Mouse (Mus musculus) embryo, embryonic 11 days (tissue): ENCODE results near the gene Fbxo4.

Source experiments
- DNase-seq: peaks from one replicate; pipeline ENCODE4 v3.0.0-alpha.2; 2015

The Fbxo4 gene

GRCm38 (mm10) chr15:3979061-3979848 lies at the start of gene Fbxo4:
Gene Fbxo4 (minus strand): TSS chr15:3979573.
- peak; percentile 81 for DNase-seq

DNA sequence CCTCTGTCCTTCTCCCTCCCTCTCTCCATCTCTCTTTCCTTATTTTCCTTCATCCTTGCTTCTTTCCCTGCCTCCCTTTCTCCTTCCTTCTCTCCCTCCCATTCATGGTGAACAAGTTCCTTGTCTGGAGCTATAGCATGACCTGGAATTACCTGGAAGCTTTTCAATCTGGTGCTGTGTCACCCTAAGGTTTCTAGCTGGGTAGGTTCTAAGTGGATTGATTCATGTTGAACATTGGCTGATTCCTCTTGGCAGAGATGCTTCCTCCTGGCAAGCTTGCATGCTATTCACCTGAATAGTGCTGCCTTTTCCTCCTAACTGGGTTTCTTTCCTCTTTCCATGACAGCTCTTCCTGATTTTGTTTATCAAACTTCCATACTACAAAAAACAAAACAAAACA lies 49.6 kb upstream of the Fbxo4 start:
- no peak for DNase-seq

DNA sequence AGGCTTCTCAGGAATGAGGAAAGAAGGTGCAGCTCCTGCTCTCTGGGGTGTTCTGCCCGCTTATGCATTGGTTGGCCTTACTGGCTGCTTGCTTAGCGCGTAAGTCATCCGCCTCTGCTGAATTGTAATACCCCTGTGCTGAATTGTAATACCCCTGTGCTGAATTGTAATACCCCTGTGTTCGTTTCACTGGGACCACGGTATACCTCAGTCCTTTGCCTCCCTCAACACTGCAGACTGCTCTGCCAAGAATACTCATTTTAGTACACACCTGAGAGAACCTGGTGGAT lies 49.0 kb upstream of the Fbxo4 start:
- no peak for DNase-seq

DNA sequence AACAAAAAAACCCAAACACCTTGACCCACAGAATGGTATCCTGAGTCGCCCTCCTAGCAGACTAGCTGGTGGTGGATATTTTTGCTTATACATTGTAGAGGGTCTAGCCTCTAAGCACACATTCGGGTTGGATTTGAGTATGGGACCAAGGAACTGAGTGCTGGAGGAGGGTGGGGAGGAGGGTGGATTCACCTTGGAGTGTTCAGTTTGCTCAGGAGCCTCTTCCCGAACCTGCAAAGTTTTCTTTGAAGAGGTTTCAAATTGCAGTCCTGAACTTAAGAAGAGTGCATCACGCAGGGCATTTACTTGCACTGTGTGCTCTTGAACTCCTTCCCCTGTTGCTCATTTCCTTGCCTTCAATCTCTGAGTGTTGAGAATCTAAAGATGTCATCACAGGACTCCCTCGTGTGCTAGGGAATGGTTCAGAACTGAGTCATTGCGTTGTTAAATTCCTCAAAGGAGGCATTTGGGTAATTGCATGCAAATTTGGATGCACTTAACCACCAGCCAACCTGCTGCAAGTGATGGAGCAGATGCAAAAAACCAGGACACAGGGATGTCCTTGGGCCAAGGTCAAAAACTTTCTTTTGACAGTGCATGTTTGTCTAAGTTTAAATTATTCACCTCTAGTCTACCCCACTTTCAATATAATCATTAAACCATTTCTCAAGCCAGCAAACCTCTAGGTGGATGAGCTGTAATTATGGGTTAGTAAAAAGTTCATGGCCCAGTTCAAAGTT lies 48.5 kb upstream of the Fbxo4 start:
- peak; percentile 29 for DNase-seq

- DNase-seq = peak; percentile 88
These were observed 47.6 kb upstream of the Fbxo4 start for GRCm38 (mm10) chr15:4026831-4027584.

DNA sequence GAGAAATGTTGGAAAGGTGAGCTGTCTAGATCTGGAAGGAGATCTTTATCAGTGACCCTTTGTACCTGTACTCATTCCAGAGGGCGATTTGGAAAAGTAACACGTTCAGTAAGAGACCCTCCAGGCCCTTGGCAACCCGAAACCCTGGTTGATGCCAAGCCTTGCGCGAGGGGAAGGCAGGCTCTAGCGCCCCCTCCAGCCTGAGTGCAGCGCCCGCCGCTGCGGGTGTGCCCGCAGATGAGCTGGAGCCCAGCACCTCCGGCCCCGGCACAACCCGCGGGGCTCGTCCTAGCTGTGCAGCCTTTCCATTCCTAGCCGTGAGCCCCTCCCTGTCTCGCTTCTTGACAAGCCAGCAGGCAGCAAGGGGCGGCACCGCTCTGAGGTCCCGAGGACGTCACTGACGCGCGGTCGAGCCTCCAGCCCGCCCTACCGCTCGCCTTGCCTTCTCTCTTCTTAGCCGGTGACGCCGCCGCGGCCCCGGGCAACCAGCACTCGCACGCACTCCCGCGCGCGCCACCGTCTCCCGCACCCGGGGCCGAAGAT lies 46.9 kb upstream of the Fbxo4 start, which contains the start of gene Oxct1:
TSS of gene Oxct1 (plus strand) at position 153 of the 543 bp plus-strand sequence.
- peak; percentile 93 for DNase-seq

DNA sequence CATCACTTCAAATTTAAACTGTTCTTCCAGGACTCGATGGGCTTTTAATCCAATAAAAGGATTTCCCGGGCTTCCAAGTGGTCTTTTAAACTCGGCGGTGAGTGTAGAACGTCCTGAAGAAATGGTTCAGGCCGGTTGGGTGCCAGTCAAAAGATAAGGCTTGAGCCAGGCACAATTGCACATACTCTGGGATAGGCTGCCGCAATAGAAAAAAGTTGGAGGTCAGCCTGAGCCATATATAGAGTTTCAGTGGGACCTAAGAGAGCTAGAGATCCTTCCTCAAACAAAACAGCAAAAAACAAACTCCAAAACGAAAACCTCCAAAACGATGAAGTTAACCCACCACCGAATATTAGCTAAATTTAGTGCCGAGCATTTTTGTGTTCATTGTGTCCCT lies 46.1 kb upstream of the Fbxo4 start:
- no peak for DNase-seq

DNA sequence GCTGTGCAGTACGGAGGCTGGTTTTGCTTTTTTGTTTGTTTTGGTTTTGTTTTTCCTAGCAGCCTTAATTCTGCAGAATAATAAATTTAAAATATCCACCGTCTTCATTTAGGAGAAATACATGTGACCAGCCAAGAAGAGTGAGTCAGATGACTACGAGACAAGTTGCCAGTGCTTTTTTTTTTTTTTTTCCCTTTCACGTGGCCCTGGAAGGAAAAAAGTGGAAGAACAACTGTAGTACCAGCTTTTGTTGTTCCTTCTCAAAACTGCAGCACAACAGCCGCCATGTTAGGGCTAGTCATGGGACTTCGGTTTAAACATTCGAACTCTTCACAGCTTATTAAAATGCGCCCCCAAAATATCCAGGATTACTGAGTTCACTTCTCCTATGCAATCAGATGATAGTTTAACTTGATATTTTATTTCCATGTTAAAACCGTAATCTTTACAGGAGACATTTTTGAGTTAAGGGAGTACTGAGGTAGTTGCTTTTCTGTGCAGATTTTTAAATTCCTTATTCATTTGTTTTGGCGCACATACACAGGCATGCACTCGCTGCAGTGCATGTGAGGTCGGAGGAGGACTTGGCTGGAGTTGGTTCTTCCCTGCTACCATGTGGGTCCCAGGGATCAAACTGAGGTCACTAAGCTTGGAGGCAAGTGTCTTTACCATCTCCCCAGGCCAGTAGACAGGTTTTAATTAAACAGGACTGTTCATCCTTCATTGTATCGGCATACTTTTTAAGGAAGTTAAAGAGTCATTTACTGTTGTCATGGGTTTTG lies 45.5 kb upstream of the Fbxo4 start:
- no peak for DNase-seq

DNA sequence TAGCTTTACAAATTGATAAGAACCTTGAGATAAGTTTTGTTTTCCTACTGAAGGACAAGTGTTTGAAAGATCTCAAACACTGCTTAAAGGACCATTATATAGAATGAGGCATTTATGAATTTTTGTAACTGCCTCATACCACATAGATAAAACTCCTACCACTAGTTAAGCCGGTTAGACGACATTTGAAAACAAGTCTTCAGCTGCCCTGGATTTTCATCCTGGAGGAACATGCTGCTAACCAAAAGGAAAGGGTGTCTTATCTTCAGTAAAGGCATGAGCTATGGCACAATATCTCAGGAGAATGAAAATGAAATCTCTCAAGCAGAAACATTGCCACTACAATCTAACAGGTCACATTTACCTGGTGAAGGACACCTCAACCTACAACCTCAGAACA lies 44.4 kb upstream of the Fbxo4 start:
- no peak for DNase-seq

GRCm38 (mm10) chr15:4020711-4021110 lies 41.3 kb upstream of the Fbxo4 start:
- no peak for DNase-seq

DNA sequence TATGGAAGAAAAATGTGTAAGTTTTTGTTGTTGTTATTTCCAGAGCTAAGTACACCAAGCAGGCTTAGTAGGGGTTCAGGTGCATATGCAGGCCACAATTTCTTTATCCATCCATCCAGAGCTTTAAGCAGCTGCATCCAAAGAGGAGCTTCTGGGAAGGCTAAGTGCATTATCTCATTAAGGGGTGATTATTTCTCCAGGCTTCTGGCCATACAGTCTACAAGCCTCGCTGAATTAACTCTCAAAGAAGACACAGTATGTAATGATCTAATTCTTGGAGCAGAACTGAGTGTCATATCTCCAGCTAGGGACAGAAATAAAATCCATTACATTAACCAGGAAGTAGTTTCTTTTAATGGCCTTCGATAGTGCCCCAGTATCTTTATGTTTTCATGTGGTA lies 34.5 kb upstream of the Fbxo4 start:
- DNase-seq = no peak

DNA sequence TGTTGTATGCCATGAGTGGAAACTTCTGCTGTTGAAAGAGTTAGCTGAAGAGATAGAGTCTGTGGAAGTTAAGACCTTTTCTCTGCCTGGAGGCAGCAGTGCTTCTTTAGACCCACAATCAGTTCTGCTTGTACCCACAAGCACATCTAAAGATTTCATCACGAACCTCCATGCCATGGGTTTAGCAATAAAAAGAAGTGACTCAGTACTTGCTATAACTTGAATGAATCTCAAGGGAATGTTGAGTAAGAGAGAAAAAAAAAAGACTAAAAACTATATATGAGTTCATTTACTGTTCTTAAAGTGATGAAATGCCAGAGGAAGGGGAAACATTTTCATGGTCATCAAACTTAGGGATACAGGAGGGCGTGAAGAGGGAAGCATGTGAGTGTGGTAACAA lies 21.2 kb upstream of the Fbxo4 start:
- no peak for DNase-seq

DNA sequence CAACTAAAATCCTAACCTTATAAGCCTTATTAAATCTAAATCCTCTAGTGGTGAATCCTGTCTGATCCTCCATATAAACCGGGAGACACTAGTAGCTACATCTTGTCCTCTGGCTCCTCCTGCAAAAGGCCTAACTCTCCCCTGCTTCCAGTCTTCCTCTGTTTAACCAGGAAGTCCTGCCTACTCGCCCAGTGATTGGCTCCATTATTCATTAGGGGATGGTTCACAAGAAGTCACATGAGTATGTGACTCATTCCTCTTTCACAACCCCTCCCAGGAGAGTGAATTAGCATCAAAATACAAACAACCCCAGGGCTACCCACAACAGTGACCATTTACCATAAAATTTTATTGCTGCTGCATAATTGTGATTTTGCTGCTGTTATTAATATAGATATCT lies 19.8 kb upstream of the Fbxo4 start:
- DNase-seq = no peak

DNA sequence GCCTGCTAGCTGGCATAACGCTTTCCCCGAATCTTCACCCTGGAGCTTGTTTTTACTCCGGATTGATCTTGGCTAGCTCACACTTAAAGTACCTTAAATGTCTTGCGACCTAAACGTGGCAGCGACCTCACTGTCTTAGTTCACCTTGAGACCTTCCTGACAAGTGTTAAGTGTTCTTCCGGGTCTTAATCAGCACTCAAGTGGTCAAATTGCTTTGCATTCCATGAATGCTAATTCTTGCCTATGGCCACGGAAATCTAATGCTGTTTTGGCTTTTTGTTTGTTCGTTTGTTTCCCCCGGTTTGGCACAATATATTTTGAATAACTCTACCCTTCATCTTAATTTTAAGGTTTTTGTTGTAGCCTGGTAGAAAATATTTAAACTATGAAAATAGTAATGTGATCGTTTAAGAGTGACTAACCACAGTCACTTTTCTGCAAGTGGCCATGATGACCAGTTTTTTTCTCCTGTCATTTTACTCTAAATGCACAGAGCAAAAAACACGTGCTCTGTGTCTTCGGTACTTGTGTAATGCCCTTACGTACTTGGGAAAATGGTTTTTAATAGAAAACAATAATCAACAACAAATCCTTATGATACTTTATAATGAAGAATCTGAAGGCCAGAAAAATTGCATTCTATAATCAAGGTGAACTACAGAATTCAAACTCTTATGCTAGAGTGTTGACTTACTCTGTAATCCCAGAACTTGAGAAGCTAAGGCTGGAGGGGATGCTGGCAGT lies 17.1 kb upstream of the Fbxo4 start:
- DNase-seq = no peak

GRCm38 (mm10) chr15:3995448-3996266 lies 16.3 kb upstream of the Fbxo4 start, which contains the start of gene AW549877:
Gene AW549877 (minus strand): TSS chr15:3995744.
- peak; percentile 99 for DNase-seq

DNA sequence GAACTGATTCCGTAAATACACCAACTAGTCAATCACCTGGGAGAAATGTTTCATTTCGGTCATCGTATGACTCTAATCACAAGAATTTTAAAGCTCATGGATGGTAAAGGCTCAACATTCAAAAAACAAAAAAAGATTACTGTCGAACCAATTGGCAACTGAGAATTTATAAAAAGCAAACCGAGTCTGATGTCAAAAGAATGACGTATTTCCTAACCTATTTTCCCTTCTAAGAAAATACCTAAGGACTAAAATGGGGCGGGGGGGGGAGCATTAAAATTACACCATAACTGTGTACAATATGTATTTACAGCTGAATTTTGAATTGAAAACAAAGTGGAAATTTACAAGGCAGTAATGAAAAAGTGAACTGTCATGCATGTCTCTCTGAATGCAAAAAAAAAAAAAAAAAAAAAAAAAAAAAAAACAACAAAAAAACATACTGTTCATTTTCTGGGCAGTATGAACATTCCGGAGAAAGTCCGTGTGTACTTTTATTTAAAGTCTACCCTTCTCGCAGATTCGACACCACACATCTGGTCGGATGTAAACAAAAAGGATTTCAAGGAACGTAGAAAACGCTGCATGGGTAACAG lies 15.6 kb upstream of the Fbxo4 start:
- no peak for DNase-seq

DNA sequence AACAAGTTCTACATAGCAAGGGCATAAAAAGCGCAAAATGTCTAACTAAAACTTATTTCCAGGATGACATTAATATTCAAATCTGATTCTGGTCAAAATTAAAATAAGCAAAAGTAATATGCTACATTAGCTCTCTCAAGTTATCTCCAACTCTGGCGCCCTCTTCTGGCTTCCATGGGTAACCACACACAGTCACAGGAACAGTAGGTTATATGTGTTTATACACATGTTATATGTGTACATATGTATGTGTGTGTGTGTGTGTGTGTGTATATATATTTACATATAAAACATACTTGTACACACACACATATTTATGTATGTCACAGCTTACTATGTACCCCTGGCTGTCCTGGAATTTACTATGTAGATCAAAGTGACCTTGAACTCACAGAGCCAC lies 8.6 kb upstream of the Fbxo4 start:
- DNase-seq = peak; percentile 35

GRCm38 (mm10) chr15:3984876-3985275 lies 5.5 kb upstream of the Fbxo4 start:
- no peak for DNase-seq

GRCm38 (mm10) chr15:3982732-3983131 lies 3.4 kb upstream of the Fbxo4 start:
- DNase-seq = no peak

- no peak for DNase-seq
These were observed 498 bp upstream of the Fbxo4 start for GRCm38 (mm10) chr15:3979871-3980270.

- DNase-seq = no peak
These were observed 1.1 kb downstream of the Fbxo4 start for GRCm38 (mm10) chr15:3978279-3978678.
